Mouse (Mus musculus) fibroblast of lung, adult 2 months (primary cell): Measurements from ENCODE around the gene Gm17469.
"Not testable (repeated sequence)": the region's sequence is repeated elsewhere in the genome, so short reads cannot be mapped to it uniquely, and the experiment has no call there.

Source experiments
- DNase-seq: peaks from one replicate; pipeline ENCODE4 v3.0.0-alpha.2; 2011; ENCODE audit warnings: low read depth

The Gm17469 gene

DNA sequence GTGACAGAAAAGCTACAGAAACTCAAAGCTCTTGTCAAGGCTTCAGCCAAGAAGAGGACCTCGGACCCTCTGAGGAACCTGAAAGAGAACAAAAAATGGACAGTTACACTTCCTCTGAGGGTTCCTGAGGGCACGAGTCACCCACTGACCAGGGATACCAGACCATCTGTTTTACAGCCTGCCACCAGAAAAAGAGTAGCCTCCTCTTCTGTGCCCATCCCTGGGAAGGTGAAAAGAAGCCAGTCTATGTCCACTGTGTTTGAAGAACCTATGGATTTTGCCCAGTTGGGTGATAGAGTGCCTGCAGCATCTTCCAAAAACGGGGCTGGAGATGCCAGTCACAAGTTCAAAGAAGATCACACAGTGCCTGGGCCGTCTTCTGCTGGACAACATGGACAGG lies at the start of gene Gm17469:
TSS of gene Gm17469 (plus strand) at position 301 of the 400 bp plus-strand sequence.
- DNase-seq, result not testable (repeated sequence)
